Mouse (Mus musculus) natural killer cell, adult 2 months (primary cell): Measurements from ENCODE around the gene Sh3d21.
A peak's percentile ranks its signal among the peaks of the same experiment; 100 is the strongest.
"Not testable (repeated sequence)": the region's sequence is repeated elsewhere in the genome, so short reads cannot be mapped to it uniquely, and the experiment has no call there.

Experiments used
- DNase-seq, 2 experiments: peaks; one replicate each; pipeline ENCODE4 v3.0.0; 2022; ENCODE audit warnings: low spot score in 2 of 2

The Sh3d21 gene

DNA sequence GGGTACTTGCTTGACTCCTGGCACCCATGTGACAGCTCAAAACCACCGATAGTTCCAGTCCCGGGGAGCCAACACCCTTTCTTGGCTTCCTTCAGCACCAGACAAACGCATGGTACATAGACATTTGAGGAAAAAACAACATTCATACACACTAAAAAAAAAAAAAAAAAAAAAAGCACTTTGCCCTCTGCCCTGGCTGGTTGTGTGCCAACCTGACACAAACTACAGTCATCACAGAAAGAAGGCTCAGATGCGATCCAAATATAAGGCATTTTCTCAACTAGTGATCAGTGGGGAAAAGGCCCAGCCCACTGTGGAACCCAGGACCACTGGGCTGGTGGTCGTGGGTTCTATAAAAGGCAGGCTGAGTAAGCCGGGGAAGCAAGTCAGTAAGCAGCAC, 5.6 kb upstream of the Sh3d21 start:
- no peak for DNase-seq

DNA sequence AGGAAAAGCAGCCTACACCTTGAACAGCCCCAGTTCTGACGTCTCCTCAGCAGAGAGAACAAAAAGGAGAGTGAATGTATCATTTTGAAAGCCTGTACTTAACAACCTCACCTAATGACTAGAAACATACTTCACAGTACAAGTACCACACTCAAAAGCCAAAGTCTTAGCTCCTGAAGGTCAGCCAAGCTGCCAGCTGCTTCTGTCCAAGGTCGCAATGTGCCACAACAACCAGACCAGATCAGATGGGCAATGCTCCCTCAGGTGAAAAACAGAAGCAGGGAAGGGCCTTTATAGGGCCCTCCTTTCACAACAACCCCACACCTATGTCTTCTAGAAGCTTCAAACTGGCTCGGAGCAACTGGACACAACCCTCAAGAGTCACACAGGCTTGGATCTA, 2.8 kb upstream of the Sh3d21 start:
- DNase-seq, result no peak

DNA sequence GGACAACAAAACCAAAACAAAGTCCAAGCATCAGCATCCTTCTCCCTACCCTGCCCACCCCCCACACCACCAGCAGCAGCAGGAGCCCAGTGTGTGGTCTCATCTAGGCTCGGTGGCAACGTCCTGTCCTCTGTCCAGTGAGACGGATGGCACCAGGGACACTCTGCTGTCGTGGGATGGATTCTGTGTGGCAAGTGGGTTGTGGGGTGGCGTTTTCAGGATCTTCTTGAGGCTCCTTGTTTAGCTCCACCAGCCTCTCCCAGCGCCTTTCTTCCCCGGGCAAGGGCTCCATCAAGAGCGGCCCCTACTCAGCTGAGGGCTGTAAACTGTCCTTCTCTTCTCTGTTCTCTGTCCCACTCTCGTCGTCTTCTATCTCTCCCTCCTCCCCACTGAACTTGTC, 1.8 kb upstream of the Sh3d21 start:
- not testable (repeated sequence) for DNase-seq

- DNase-seq, result no peak
Measured at GRCm38 (mm10) chr4:126163685-126164084, 394 bp upstream of the Sh3d21 start.

DNA sequence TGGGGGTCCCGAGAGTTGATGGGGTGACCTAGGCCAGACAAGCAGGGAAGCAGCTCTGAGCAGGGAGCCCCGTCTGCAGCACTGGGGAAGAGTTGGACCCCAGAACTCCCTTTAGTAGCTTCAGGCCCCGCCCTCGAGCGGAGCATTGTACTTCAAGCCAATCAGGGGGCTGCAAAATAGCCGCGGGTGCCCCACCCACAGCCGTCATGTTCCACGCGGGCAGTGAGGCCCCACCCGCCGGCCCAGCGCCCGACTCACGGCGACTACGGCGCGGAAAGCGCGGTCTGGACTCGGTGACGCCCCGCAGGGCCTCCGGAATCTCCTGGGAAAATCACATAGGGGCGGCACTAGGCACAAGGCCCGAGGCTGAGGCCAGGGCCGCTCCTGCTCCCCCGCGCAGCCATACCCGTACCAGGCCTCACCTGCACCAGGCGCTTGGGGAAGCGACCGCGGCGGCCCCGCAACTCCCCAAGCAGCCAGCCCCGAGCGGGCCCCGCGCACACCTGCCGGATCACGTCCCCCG, 686 bp downstream of the Sh3d21 start:
- DNase-seq, result peak; percentile 69 to 78

DNA sequence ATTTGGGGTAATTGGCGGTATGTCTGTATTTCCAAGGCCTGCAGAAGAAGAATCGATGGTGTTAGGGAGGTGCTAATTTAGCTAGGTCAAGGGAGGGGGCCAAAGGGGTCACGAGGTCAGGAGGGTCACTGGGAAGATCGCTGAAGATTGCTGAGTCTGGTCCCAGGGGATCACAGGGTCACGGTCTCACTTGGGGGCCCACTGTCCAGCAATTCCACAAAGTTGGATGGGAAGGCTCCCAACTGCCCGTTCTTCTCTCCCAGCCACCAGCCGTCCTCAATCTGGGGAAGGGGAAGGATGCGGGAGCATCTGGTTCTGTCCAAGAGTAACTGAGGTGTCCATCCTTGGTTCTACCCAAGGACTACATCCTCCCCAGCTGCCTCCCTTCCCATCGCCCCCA, 1.3 kb downstream of the Sh3d21 start:
- no peak for DNase-seq

DNA sequence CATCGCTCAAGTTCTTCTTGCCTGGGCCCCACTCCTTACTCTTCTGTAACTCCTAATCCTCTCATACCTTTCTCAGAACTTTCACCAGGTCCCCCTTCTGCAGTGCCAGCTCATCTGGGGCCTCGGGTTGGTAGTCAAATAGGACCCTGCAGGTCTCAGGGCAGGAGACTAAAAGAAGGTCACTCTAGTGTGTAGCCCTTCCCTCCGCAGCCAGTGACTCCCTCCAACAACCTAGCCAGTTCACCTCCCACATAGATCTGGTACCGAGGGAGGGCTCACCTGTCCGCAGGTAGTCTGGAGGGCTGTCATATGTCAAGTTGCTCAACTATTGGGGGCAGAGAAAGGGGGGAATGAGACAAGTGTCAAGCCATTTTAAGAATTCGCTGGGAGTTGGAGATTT, 1.8 kb downstream of the Sh3d21 start:
- DNase-seq, result no peak

GRCm38 (mm10) chr4:126160981-126161380, 2.3 kb downstream of the Sh3d21 start:
- DNase-seq, result no peak

DNA sequence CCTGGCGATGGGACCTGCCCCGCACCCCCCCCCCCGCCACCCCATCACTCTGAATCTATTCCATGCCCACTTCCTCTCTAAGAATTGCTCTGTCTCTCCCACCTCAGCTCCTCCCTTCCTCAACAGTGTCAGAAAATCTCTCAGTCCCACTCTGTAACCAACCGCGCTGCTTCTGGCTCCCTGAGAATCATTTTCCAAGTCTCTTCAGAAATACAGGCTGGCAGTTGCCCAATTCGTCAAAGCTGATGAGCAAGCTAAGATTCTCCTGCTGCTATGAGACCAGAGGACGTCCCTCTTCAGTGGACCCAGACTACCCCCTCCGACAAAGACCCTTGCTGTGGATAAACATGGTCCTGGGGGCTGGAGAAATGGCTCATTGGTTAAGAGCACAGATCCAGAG, 3.8 kb downstream of the Sh3d21 start:
- DNase-seq, result no peak

- DNase-seq, result peak; percentile 15 to 45
Measured at GRCm38 (mm10) chr4:126157562-126157961, 5.7 kb downstream of the Sh3d21 start.

GRCm38 (mm10) chr4:126156617-126157016, 6.7 kb downstream of the Sh3d21 start:
- peak; percentile 29 to 54 for DNase-seq

DNA sequence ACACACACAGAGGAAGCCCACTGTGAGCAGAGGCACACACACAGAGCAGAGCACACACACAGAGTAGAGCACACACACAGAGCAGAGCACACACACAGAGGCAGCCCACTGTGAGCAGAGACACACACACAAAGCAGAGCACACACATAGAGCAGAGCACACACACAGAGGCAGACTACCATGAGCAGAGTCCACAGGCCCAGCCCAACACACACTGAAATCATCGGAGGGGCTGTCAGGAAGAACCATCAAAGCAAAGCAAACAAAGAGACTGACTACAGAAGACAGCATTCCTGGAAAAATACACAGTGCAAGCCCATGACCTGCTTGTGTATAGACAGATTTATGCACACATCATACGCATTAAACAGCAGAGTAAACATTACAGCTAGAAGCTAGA, 7.4 kb downstream of the Sh3d21 start:
- DNase-seq, result no peak

DNA sequence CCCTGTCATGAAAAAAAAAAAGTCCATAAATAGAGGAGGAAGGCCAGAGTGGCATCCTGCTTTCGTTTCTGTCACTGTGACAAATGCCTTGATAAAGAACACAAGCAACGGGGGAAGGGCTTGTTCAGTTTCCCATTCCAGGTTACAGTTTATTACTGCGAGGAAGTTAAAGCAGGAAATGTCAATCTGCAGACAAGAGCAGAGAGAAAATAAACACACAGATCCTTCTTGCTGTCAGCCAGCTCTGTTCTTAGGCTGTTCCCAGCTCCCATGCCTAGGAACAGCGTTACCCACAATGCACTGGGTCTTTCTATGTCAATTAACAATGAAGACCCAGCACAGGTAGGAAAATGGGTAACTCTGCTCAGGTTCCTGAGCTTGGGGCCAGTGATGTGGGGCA, 8.1 kb downstream of the Sh3d21 start:
- DNase-seq, result no peak

- DNase-seq, result no peak
Measured at GRCm38 (mm10) chr4:126152864-126153263, 10.4 kb downstream of the Sh3d21 start.

- DNase-seq, result no peak
Measured at GRCm38 (mm10) chr4:126151701-126152440, 11.4 kb downstream of the Sh3d21 start.

DNA sequence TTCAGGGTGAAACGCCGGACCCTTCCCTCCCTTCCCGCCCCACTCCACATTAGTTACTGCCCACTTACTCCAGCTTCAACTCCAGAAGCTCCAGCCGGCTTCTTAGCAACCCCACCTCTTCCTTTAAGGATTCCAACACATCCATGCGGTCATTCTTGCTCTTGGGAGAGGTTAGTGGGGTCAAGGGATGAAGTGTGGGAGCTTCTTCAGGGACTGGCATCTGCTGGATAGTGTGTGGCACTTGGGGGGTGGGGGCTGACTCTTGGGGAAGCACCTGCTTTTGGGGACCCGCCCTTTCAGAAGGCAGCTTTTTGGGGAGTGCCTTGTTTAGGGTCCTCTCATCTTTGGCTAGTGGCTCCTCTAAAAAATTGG, 12.4 kb downstream of the Sh3d21 start:
- no peak for DNase-seq

DNA sequence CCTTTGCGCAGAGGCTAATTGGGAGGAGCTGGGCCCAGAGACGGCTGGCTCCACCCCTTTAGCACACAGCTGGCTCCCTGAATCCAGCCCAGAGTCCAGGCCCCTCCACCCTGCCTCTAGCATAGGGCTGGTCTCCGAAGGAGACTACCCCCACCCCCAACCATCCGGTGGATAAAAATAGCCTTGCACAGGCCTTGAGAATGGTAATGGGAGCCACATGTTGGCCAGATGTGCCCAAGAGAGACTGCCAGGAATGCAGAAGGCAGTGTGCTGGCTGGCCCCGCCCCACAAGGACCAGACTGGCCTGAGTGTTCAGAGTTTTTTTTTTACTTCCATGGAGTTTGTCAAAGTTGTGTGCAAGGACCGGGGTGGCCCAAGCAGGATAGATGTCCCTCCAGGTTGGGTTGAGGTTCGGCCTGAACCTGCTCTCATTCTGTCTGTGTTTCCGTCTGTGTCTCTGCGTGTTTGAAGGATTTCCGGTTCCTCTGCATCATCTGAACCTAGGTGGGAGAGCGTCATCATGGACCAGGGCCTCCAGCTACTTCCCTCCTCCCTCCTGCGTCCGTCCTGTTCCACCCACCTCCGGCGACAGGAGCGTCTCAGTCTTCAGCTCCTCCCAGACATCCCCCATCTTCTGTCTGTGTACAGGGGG, 12.9 kb downstream of the Sh3d21 start:
- DNase-seq, result no peak

GRCm38 (mm10) chr4:126149798-126150197, 13.5 kb downstream of the Sh3d21 start:
- DNase-seq, result no peak

GRCm38 (mm10) chr4:126149041-126149676, 14.1 kb downstream of the Sh3d21 start:
- DNase-seq, result no peak

- DNase-seq, result peak; percentile 14 to 35
Measured at GRCm38 (mm10) chr4:126148161-126148961, 14.9 kb downstream of the Sh3d21 start.

DNA sequence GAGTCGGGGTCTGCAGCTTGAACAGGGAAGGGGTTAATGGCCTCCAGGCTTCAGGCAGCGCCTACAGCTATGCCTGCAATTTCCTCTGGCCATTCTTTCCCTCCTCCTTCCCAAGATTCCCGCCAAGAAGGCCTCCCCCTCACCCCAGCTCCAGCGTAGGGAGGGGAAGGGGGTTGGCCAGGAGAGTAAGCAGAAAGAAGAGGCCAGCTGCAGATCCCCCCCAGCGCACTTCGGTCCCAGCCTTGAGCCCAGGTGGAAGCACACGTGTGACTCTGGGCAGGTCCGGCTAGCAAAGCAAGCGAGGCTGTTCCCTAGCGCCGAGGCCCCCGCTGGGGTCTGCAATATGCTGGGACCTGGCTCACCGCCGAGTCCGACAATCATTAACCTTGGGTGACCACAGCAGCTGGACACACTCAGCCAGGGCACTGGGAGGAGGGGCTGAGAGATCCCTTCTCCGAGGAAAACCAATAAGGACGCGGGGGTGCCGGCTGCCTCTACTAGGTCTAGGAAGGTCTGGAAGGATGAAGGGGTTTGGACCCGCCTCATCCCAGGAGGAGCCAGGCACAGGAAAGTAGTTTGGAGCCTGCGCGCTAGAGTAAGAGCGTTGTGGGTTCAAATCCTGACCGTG, 15.6 kb downstream of the Sh3d21 start, which contains the start of gene Eva1b:
Eva1b (plus strand) TSS at position 212 of the 628 bp plus-strand sequence.
- no peak for DNase-seq
